Mouse (Mus musculus): ENCODE measurements around the gene Dnaaf1.

Gene Dnaaf1

DNA sequence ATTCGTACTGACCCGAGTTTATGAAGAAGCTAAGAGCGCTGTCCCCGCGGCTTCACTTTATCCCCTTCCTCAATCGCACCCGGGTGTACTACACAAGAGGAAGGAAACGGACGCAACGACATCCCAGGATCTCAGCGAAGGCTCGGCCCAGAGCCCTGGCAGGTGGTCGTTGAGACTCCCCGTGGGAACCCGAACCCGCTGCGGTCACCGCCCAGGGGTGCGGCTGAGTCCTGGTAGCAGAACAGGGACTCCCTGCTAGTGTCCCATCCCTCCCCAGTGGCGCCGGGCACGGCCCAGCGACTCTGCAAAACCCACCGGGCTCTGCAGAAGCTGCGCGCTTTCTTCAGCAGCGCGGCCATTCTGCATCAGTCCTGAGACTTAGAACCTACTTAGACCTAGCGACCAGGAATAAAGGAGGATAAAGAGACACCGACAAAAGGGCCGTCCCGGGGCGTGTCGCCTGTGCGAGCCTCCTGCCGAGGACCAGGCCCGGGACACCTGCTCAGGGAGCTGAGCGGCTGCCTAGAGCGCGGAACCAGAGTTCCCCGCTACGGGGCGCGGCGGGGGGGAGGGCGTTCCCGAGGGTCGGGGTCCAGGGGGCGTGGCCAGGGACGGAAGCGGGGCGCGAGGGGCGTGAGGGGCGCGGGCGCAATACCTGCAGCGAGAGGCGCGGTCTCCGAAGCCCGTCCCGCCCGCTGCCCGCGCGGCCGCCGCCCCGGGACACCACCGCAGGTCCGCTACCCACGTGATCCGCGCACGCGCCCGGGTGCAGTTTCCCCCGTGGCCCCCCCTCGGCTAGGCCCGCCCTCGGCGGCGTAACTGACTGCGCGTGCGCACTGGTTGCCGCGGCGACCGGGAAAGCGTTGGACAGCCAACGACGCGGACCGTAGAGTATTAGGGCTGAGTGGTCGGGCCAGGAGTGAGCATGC, at the start of gene Dnaaf1, which contains the start of gene Hsdl1:
Dnaaf1 (plus strand) TSS at position 799 of the 929 bp plus-strand sequence.
Hsdl1 (minus strand) TSS at position 747 of the 929 bp plus-strand sequence.
- in situ Hi-C loops (cut with MboI; ENCODE audit: low pct_unique_long_range_greater_than_20kb in 1 of 2, low sequenced_read_pairs in 2 of 2, unreplicated experiment in 1 of 2): no loop called here

DNA sequence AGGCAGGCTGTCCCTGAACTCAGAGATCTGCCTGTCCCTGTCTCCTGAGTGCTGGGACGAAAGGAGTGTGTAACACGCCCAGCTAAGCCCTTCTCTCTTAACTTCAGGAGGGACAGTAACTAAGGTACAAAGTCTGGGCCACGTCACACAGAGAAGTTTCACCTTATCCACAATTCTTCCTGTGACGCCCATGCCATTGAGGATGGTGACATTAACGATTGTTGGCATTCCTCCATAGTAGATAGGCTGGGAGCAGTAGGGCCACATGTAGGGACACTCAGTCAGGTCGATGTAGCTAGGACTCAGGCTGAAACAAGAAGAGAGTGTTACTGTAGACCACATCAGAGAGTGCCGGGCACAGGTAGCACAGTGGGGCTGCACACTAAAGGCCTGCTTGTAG, 46.3 kb upstream of the Dnaaf1 start:
- in situ Hi-C loops (cut with MboI; ENCODE audit: low pct_unique_long_range_greater_than_20kb in 1 of 2, low sequenced_read_pairs in 2 of 2, unreplicated experiment in 1 of 2): no loop called here

DNA sequence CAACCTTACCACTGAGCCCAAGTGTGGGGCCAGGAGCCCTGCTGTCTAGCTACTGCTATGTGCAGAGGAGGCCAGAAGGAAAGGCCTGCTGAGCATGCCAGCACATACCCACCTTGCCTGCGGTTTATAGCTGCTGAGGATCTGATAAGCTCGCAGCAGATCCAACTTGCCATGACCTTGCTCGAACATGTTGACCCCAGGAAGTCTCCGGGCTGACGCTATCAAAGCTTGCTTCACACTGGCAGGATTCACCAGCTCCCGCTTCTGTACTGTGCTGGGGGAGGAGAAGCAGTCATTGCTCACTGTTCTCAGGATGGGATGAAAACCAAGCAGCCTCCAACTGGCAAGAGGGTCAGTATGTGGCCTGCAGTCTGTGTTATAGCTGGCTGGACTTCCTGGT, 44.1 kb upstream of the Dnaaf1 start:
- in situ Hi-C loops (cut with MboI; ENCODE audit: low pct_unique_long_range_greater_than_20kb in 1 of 2, low sequenced_read_pairs in 2 of 2, unreplicated experiment in 1 of 2): no loop called here

DNA sequence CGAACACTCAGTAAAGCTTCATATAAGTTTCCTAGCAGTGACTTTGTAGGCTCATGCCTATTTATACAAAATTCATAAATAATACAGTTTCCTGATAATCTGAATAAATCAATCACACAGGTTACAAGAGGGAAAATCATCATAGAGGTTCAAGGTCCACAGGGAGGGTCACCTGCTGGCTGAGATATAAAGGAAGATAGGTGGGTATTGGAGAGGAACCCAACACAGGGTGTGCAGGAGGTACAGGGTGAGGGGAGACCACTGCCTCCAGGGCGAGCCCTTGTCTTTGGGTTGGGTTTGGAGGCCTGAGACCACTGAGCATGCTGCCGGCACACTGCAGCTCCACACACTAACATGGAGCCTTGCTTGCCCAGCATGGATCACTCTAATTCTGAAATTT, 43.6 kb upstream of the Dnaaf1 start:
- in situ Hi-C loops (cut with MboI; ENCODE audit: low pct_unique_long_range_greater_than_20kb in 1 of 2, low sequenced_read_pairs in 2 of 2, unreplicated experiment in 1 of 2): no loop called here

DNA sequence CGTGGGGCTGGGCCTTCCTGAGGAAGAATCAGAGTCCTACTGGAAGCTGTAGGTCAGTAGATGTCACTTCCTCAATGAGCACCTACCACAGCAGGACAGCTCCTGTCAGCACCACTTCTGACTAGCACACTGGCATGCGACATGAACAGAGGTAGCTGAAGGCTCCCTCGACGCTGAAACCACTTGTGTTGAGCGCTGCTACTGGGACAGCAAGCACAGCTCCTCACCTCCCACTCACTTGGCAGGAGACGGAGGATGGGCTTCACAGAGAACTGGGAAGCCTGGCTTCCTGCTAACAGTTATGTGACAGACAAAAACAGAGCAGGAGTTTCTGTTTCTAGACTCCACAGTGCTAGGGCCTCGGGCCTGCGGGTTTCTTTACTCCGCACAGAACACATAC, 43.1 kb upstream of the Dnaaf1 start:
- in situ Hi-C loops (cut with MboI; ENCODE audit: low pct_unique_long_range_greater_than_20kb in 1 of 2, low sequenced_read_pairs in 2 of 2, unreplicated experiment in 1 of 2): no loop called here

DNA sequence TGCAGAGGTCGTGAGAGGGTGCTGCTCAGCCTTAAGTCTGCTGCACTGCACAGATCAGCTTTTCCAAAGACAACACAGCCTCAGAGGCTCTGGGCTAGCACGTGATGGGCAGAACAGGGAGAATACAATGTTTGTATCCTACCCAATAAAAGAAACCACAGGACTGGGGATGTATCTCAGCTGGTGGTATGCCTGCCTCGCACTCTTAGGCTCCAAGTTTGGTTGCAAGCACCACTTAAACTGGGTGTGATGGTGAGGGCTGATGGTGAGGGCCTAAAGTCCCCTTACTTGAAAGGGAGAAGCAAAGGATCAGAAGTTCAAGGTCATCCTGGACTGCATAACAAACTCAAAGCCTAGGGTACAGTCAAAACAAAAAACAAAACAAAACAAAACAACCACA, 30.4 kb upstream of the Dnaaf1 start:
- in situ Hi-C loops (cut with MboI; ENCODE audit: low pct_unique_long_range_greater_than_20kb in 1 of 2, low sequenced_read_pairs in 2 of 2, unreplicated experiment in 1 of 2): no loop called here

DNA sequence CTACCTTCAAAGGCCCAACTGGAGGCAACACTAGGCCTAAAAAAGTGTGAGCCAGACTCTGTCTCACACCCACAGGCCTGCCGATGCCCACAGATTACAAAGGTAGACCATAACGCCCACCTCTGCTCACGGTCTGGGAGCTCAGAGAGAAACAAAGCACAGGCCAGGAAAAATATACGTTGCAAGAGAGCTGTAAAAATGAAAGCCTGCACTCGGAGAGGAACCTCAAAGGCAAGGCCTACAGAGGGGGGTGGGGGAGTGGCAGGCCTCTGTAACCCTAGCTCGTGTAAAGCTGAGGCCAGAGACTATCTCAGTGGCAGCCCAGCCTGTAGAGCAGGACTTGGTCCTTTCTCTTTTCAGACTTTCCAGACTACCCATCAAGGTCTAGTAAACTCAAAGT, 29.9 kb upstream of the Dnaaf1 start:
- in situ Hi-C loops (cut with MboI; ENCODE audit: low pct_unique_long_range_greater_than_20kb in 1 of 2, low sequenced_read_pairs in 2 of 2, unreplicated experiment in 1 of 2): no loop called here

GRCm38 (mm10) chr8:119545791-119546190, 29.2 kb upstream of the Dnaaf1 start:
- in situ Hi-C loops (cut with MboI; ENCODE audit: low pct_unique_long_range_greater_than_20kb in 1 of 2, low sequenced_read_pairs in 2 of 2, unreplicated experiment in 1 of 2): no loop called here

DNA sequence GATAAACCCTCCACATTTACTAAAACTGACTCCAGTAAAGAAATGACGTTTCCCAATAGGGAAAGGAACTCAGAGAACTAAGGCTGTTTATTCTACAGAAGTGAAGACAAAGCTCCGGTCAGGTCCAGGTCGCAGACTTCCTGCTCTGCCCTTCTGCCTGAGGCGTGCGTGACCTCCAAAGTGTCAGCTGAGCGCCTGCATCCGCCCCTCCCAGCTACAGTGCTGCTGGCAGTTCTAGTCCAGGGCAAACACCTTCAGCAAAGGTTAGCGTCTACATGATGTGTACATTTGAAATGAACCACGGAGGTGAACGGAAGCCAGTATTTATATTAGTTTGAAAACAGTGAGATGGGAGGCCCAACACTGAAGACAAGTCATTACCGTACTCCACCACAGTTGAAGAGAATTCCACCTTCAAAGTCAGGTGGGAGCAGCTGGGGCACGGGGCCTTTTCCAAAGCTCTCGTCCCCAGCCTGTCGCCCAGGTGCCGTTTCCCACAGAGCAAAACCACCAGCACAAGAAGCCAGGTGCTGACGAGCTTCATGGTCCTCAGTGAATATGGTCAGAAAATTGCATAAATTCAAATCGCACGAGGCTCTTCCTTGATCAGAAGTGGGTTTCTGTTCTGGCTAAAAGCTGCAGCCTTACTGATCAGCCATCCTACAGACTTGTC, 27.9 kb upstream of the Dnaaf1 start:
- in situ Hi-C loops (cut with MboI; ENCODE audit: low pct_unique_long_range_greater_than_20kb in 1 of 2, low sequenced_read_pairs in 2 of 2, unreplicated experiment in 1 of 2): no loop called here

DNA sequence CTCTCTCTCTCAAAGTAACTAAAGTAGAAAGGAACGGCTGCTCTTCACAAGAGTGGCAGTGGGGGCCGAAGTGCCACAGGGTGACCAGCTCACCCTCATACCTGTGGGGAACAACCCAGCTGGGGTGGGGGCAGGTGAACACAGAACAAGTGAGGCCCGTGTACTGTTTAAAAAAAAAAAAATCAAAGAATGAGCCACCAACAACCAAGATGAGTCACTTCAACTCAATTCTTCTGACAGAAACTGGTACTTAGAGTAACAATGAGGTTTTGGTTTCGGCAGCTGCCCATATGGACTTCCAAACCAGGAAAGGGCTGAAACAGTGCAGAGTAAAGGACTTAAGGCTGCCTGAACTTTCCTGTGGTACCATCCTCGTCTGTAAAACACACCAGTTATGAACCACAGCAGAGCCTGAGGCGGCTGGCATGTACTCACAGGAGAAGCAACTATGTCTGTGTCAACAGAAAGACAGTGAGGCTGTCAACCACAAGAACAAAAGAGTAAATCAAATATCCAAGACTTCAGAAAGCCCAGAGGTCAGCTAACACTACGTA, 26.4 kb upstream of the Dnaaf1 start:
- in situ Hi-C loops (cut with MboI; ENCODE audit: low pct_unique_long_range_greater_than_20kb in 1 of 2, low sequenced_read_pairs in 2 of 2, unreplicated experiment in 1 of 2): no loop called here

DNA sequence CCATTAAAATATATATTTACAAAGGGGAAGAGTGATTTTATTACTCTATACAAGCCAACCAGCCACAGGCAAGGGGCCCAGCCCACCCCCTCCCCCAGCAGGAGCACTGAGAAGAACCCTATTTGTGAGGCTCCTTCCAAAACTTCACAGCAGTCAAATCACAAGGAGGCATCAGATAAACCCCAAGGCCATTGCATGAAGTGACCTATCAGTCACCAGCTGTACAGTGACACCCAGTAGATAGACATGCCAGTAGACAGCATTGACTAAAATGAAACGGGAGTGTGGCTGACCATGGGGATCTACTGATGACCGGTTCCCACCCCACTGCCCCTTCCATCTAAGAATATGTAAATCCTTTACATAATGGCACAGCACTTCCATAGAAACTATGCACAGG, 22.1 kb upstream of the Dnaaf1 start:
- in situ Hi-C loops (cut with MboI; ENCODE audit: low pct_unique_long_range_greater_than_20kb in 1 of 2, low sequenced_read_pairs in 2 of 2, unreplicated experiment in 1 of 2): no loop called here

GRCm38 (mm10) chr8:119555861-119556260, 19.2 kb upstream of the Dnaaf1 start:
- in situ Hi-C loops (cut with MboI; ENCODE audit: low pct_unique_long_range_greater_than_20kb in 1 of 2, low sequenced_read_pairs in 2 of 2, unreplicated experiment in 1 of 2): no loop called here

DNA sequence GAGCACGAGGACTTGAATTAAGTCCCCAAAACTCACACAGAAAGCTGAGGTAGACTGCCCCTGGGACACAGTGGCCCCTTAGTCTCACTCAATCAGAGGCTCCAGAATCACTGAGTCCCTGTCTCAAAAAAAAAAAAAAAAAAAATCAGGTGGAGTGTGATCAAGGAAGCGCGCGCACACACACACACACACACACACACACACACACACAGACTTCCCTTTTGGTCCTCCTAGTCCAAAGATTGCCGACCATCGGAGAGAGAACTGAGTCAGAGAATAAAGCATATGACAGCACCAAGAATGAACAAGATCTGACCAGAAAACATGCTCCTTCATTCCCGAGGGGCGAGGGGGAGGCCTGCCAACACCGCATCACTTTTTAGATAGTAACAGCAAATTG, 17.9 kb upstream of the Dnaaf1 start:
- in situ Hi-C loops (cut with MboI; ENCODE audit: low pct_unique_long_range_greater_than_20kb in 1 of 2, low sequenced_read_pairs in 2 of 2, unreplicated experiment in 1 of 2): no loop called here

- in situ Hi-C loops (cut with MboI; ENCODE audit: low pct_unique_long_range_greater_than_20kb in 1 of 2, low sequenced_read_pairs in 2 of 2, unreplicated experiment in 1 of 2): no loop called here
Observed at GRCm38 (mm10) chr8:119557821-119558602, 17.0 kb upstream of the Dnaaf1 start.

GRCm38 (mm10) chr8:119558603-119559401, 16.2 kb upstream of the Dnaaf1 start, which contains the start of gene Mbtps1:
Gene Mbtps1, minus strand, starts transcription at chr8:119558735.
- in situ Hi-C loops (cut with MboI; ENCODE audit: low pct_unique_long_range_greater_than_20kb in 1 of 2, low sequenced_read_pairs in 2 of 2, unreplicated experiment in 1 of 2): no loop called here

- in situ Hi-C loops (cut with MboI; ENCODE audit: low pct_unique_long_range_greater_than_20kb in 1 of 2, low sequenced_read_pairs in 2 of 2, unreplicated experiment in 1 of 2): no loop called here
Observed at GRCm38 (mm10) chr8:119559402-119559720, 15.7 kb upstream of the Dnaaf1 start.

DNA sequence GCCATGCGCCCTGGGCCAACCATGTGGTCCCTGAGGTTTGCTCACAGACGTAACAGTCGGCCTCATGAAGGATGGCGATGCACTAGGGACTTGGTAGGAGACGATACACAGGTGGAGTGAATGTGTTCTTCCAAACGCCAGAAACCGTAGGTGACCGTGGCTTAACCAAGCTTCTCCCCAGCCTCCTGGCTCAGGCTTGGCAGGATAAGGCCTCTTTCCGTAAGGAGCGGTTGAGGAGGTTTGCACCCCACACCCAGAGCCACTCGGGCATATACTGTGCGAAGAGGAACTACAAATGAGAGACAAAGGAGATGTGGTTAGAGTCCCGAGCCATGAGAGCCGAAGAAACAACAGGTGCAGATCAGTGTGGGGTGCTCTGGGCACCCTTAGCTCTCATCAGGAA, 11.2 kb upstream of the Dnaaf1 start:
- in situ Hi-C loops (cut with MboI; ENCODE audit: low pct_unique_long_range_greater_than_20kb in 1 of 2, low sequenced_read_pairs in 2 of 2, unreplicated experiment in 1 of 2): no loop called here

GRCm38 (mm10) chr8:119566367-119566766, 8.7 kb upstream of the Dnaaf1 start:
- in situ Hi-C loops (cut with MboI; ENCODE audit: low pct_unique_long_range_greater_than_20kb in 1 of 2, low sequenced_read_pairs in 2 of 2, unreplicated experiment in 1 of 2): no loop called here

All from mouse embryonic stem cell (cell line).